Mouse (Mus musculus) MEL-GATA-1-ER (cell line): Measurements from ENCODE around the gene Plekhj1.
A peak's percentile ranks its signal among the peaks of the same experiment; 100 is the strongest.

Experiments used
- DNase-seq: peaks from one replicate; pipeline ENCODE4 v3.0.0-alpha.2; 2012; ENCODE audit warnings: low read depth; ENCODE audit errors: extremely low read depth

Gene Plekhj1

GRCm38 (mm10) chr10:80779565-80779964 lies 18.9 kb downstream of the Plekhj1 start:
- DNase-seq: no peak

GRCm38 (mm10) chr10:80777123-80777522 lies 21.3 kb downstream of the Plekhj1 start:
- no peak for DNase-seq

- no peak for DNase-seq
Observed at GRCm38 (mm10) chr10:80776358-80776869, 22.0 kb downstream of the Plekhj1 start.

GRCm38 (mm10) chr10:80775731-80776130 lies 22.7 kb downstream of the Plekhj1 start:
- DNase-seq: no peak

GRCm38 (mm10) chr10:80774981-80775380 lies 23.4 kb downstream of the Plekhj1 start:
- no peak for DNase-seq

GRCm38 (mm10) chr10:80774549-80774948 lies 23.9 kb downstream of the Plekhj1 start:
- peak; percentile 80 for DNase-seq

- DNase-seq: no peak
Observed at GRCm38 (mm10) chr10:80773816-80774215, 24.6 kb downstream of the Plekhj1 start.

GRCm38 (mm10) chr10:80768365-80768764 lies 30.1 kb downstream of the Plekhj1 start:
- DNase-seq: no peak

- no peak for DNase-seq
Observed at GRCm38 (mm10) chr10:80766161-80766815, 32.1 kb downstream of the Plekhj1 start.

GRCm38 (mm10) chr10:80765746-80766145 lies 32.7 kb downstream of the Plekhj1 start:
- DNase-seq: no peak

GRCm38 (mm10) chr10:80763502-80763901 lies 34.9 kb downstream of the Plekhj1 start:
- no peak for DNase-seq

- DNase-seq: no peak
Observed at GRCm38 (mm10) chr10:80761821-80762220, 36.6 kb downstream of the Plekhj1 start.

- no peak for DNase-seq
Observed at GRCm38 (mm10) chr10:80760596-80761524, 37.6 kb downstream of the Plekhj1 start.

- no peak for DNase-seq
Observed at GRCm38 (mm10) chr10:80758651-80759050, 39.8 kb downstream of the Plekhj1 start.

GRCm38 (mm10) chr10:80757717-80758116 lies 40.7 kb downstream of the Plekhj1 start:
- no peak for DNase-seq

- DNase-seq: no peak
Observed at GRCm38 (mm10) chr10:80756967-80757366, 41.5 kb downstream of the Plekhj1 start.

GRCm38 (mm10) chr10:80756509-80756908 lies 41.9 kb downstream of the Plekhj1 start:
- DNase-seq: no peak

GRCm38 (mm10) chr10:80756099-80756498 lies 42.3 kb downstream of the Plekhj1 start:
- no peak for DNase-seq

GRCm38 (mm10) chr10:80755291-80756015 lies 43.0 kb downstream of the Plekhj1 start:
- DNase-seq: no peak

GRCm38 (mm10) chr10:80754594-80755290 lies 43.7 kb downstream of the Plekhj1 start, which contains the start of gene Dot1l:
Gene Dot1l, plus strand, starts transcription at chr10:80755206.
- peak; percentile 81 for DNase-seq

- peak; percentile 82 for DNase-seq
Observed at GRCm38 (mm10) chr10:80752079-80752625, 46.3 kb downstream of the Plekhj1 start.
